Mouse (Mus musculus): ENCODE data around the gene 4933425L06Rik. TPM values are rescaled to one million over a fixed set of nuclear protein-coding genes. Genes with fewer than 3 reads are reported as not detected.

Gene 4933425L06Rik
- polyA plus RNA-seq, 1 experiment from 2014 or later, result not detected

DNA sequence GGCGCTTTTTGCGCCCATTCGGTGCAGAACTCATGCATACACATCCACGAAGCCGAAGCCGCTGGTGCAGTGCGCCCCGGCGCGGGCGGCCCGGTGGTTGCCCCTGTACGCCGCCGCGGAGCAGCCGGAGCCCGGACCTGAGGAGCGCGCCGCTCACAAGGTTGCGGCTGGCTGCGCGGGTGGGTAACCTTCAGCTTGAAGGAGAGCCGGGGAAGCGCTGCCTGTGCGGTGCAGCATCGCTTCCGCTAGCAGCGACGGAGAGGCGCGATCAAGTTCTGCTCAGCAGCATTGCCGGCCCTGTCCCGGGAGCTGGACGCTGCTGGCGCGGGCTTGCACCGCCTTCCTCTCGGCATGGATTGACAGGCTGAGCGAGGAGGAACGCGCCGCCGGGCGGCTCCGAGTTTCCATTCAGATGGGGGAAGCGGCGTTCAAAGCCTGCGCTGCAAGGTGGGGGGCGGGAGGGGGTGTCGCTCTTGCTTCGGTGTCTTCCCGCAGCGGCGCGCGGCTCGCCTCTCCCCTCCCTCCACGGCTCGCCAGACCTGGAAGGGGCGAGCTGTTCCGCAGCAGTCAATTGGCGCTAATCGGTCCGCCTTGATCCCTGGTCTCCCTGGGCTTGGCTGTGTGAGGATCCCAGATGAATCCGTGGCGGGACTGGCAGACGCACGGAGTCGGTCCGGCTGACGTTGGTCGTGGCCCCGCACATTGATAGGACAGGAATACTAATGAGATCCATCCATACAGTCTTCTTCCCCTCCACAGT, 27.6 kb upstream of the 4933425L06Rik start, which contains the start of gene Rgs7bp:
Gene Rgs7bp, minus strand, starts transcription at position 750 of the 760 bp plus-strand sequence.
- Histone ChIP-seq H3K4me3 (ENCODE audit: low read depth, low read length) (peak within 1 kb of the TSS; percentile 67), H3K4me1 (ENCODE audit: control insufficient read depth, insufficient read depth, low read length) (no peaks in the 10 kb centered on the region), H3K36me3 (ENCODE audit: control insufficient read depth, insufficient read depth, low read length) (no peaks in the 10 kb centered on the region), H3K27ac (ENCODE audit: low read depth, low read length) (peak within 1 kb of the TSS; percentile 60), H3K9me3 (replicated peaks; ENCODE audit: control insufficient read depth, low read length) (no peaks in the 10 kb centered on the region), H3K27me3 (ENCODE audit: control insufficient read depth, insufficient read depth, low read length) (no peaks in the 10 kb centered on the region), H3K9ac (ENCODE audit: low read depth, low read length) (peak within 1 kb of the TSS; percentile 72), H3K4me2 (peak within 1 kb of the TSS; percentile 77)
- peak; percentile 66 for ATAC-seq (replicated peaks; ENCODE audit: insufficient number of reproducible peaks, low FRiP score, low TSS enrichment)
- 1% methylated on average over 75 of the region's 75 CpGs for WGBS (ENCODE audit: insufficient replicate concordance)

GRCm38 (mm10) chr13:105054941-105055309, 27.0 kb upstream of the 4933425L06Rik start:
- no peak for ATAC-seq (replicated peaks; ENCODE audit: insufficient number of reproducible peaks, low FRiP score, low TSS enrichment)
- H3K4me2 ChIP-seq, result peak overlapping the region; percentile 77
- peak overlapping the region; percentile 67 for H3K4me3 ChIP-seq (ENCODE audit: low read depth, low read length)
- peak overlapping the region; percentile 72 for H3K9ac ChIP-seq (ENCODE audit: low read depth, low read length)
- no peaks in the 10 kb centered on the region for H3K9me3 ChIP-seq (replicated peaks; ENCODE audit: control insufficient read depth, low read length)
- H3K27me3 ChIP-seq (ENCODE audit: control insufficient read depth, insufficient read depth, low read length), result no peaks in the 10 kb centered on the region
- H3K36me3 ChIP-seq (ENCODE audit: control insufficient read depth, insufficient read depth, low read length), result no peaks in the 10 kb centered on the region
- no peaks in the 10 kb centered on the region for H3K4me1 ChIP-seq (ENCODE audit: control insufficient read depth, insufficient read depth, low read length)
- 1% methylated on average over 8 of the region's 8 CpGs for WGBS (ENCODE audit: insufficient replicate concordance)
- H3K27ac ChIP-seq (ENCODE audit: low read depth, low read length), result no peak overlapping the region

GRCm38 (mm10) chr13:105055374-105055773, 26.5 kb upstream of the 4933425L06Rik start:
- Histone ChIP-seq H3K9ac (ENCODE audit: low read depth, low read length) (no peak overlapping the region), H3K4me3 (ENCODE audit: low read depth, low read length) (peak overlapping the region; percentile 67), H3K9me3 (replicated peaks; ENCODE audit: control insufficient read depth, low read length) (no peaks in the 10 kb centered on the region), H3K27me3 (ENCODE audit: control insufficient read depth, insufficient read depth, low read length) (no peaks in the 10 kb centered on the region), H3K4me1 (ENCODE audit: control insufficient read depth, insufficient read depth, low read length) (no peaks in the 10 kb centered on the region), H3K36me3 (ENCODE audit: control insufficient read depth, insufficient read depth, low read length) (no peaks in the 10 kb centered on the region), H3K4me2 (peak overlapping the region; percentile 77), H3K27ac (ENCODE audit: low read depth, low read length) (no peak overlapping the region)
- ATAC-seq (replicated peaks; ENCODE audit: insufficient number of reproducible peaks, low FRiP score, low TSS enrichment), result no peak; the same call in 1 of the 2 replicates
- 20% methylated on average over 5 of the region's 5 CpGs for WGBS (ENCODE audit: insufficient replicate concordance)

DNA sequence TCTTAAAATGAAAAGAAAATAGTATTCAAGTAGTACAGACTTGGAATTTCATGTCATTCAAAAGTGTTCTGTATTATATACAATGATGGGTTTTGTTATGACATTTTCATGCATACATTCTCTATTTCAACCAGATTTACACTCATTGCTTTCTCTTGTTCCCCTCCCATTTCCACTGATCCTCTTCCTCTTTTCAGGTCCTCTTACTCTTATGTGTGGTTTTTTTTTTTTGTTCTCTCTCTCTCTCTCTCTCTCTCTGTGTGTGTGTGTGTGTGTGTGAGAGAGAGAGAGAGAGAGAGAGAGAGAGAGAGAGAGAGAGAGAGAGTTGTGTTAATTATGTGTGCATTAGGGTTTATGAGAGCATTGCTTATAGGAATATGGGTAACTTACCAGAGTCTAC, 15.8 kb upstream of the 4933425L06Rik start:
- ATAC-seq (replicated peaks; ENCODE audit: insufficient number of reproducible peaks, low FRiP score, low TSS enrichment), result no peak
- Histone ChIP-seq H3K4me3 (ENCODE audit: low read depth, low read length) (no peak overlapping the region), H3K9me3 (replicated peaks; ENCODE audit: control insufficient read depth, low read length) (no peaks in the 10 kb centered on the region), H3K27ac (ENCODE audit: low read depth, low read length) (no peak overlapping the region), H3K9ac (ENCODE audit: low read depth, low read length) (no peak overlapping the region), H3K36me3 (ENCODE audit: control insufficient read depth, insufficient read depth, low read length) (no peaks in the 10 kb centered on the region), H3K27me3 (ENCODE audit: control insufficient read depth, insufficient read depth, low read length) (no peaks in the 10 kb centered on the region), H3K4me2 (no peak overlapping the region), H3K4me1 (ENCODE audit: control insufficient read depth, insufficient read depth, low read length) (no peaks in the 10 kb centered on the region)

- no peak overlapping the region for H3K4me2 ChIP-seq
- H3K36me3 ChIP-seq (ENCODE audit: control insufficient read depth, insufficient read depth, low read length), result no peaks in the 10 kb centered on the region
- H3K9ac ChIP-seq (ENCODE audit: low read depth, low read length), result no peak overlapping the region
- H3K4me3 ChIP-seq (ENCODE audit: low read depth, low read length), result no peak overlapping the region
- H3K4me1 ChIP-seq (ENCODE audit: control insufficient read depth, insufficient read depth, low read length), result no peaks in the 10 kb centered on the region
- no peaks in the 10 kb centered on the region for H3K9me3 ChIP-seq (replicated peaks; ENCODE audit: control insufficient read depth, low read length)
- no peak for ATAC-seq (replicated peaks; ENCODE audit: insufficient number of reproducible peaks, low FRiP score, low TSS enrichment)
- WGBS (ENCODE audit: insufficient replicate concordance), result 55% methylated on average over 7 of the region's 7 CpGs
- no peaks in the 10 kb centered on the region for H3K27me3 ChIP-seq (ENCODE audit: control insufficient read depth, insufficient read depth, low read length)
- no peak overlapping the region for H3K27ac ChIP-seq (ENCODE audit: low read depth, low read length)
These were observed 14.8 kb upstream of the 4933425L06Rik start for GRCm38 (mm10) chr13:105066890-105067845.

- no peak for ATAC-seq (replicated peaks; ENCODE audit: insufficient number of reproducible peaks, low FRiP score, low TSS enrichment)
These were observed 7.4 kb downstream of the 4933425L06Rik start for GRCm38 (mm10) chr13:105089276-105089675.

GRCm38 (mm10) chr13:105096316-105096715, 14.4 kb downstream of the 4933425L06Rik start:
- 71% methylated on average over 2 of the region's 2 CpGs for WGBS (ENCODE audit: insufficient replicate concordance)
- H3K4me3 ChIP-seq (ENCODE audit: low read depth, low read length), result no peak overlapping the region
- H3K9ac ChIP-seq (ENCODE audit: low read depth, low read length), result no peak overlapping the region
- no peak overlapping the region for H3K27ac ChIP-seq (ENCODE audit: low read depth, low read length)
- no peaks in the 10 kb centered on the region for H3K27me3 ChIP-seq (ENCODE audit: control insufficient read depth, insufficient read depth, low read length)
- no peaks in the 10 kb centered on the region for H3K36me3 ChIP-seq (ENCODE audit: control insufficient read depth, insufficient read depth, low read length)
- no peaks in the 10 kb centered on the region for H3K4me1 ChIP-seq (ENCODE audit: control insufficient read depth, insufficient read depth, low read length)
- no peak for ATAC-seq (replicated peaks; ENCODE audit: insufficient number of reproducible peaks, low FRiP score, low TSS enrichment)
- H3K4me2 ChIP-seq, result no peak overlapping the region
- no peaks in the 10 kb centered on the region for H3K9me3 ChIP-seq (replicated peaks; ENCODE audit: control insufficient read depth, low read length)

More at GRCm38 (mm10) chr13:105089276-105089675, 7.4 kb downstream of the 4933425L06Rik start:
- WGBS (ENCODE audit: insufficient replicate concordance), result 83% methylated on average over 3 of the region's 3 CpGs
- Histone ChIP-seq H3K4me2 (no peak overlapping the region), H3K9ac (ENCODE audit: low read depth, low read length) (no peak overlapping the region), H3K27ac (ENCODE audit: low read depth, low read length) (no peak overlapping the region), H3K4me1 (ENCODE audit: control insufficient read depth, insufficient read depth, low read length) (no peaks in the 10 kb centered on the region), H3K27me3 (ENCODE audit: control insufficient read depth, insufficient read depth, low read length) (no peaks in the 10 kb centered on the region), H3K9me3 (replicated peaks; ENCODE audit: control insufficient read depth, low read length) (no peaks in the 10 kb centered on the region), H3K4me3 (ENCODE audit: low read depth, low read length) (no peak overlapping the region), H3K36me3 (ENCODE audit: control insufficient read depth, insufficient read depth, low read length) (no peaks in the 10 kb centered on the region)

- Histone ChIP-seq H3K4me1 (ENCODE audit: control insufficient read depth, insufficient read depth, low read length) (no peaks in the 10 kb centered on the region), H3K4me3 (ENCODE audit: low read depth, low read length) (no peak overlapping the region), H3K9ac (ENCODE audit: low read depth, low read length) (no peak overlapping the region), H3K36me3 (ENCODE audit: control insufficient read depth, insufficient read depth, low read length) (no peaks in the 10 kb centered on the region), H3K4me2 (no peak overlapping the region), H3K9me3 (replicated peaks; ENCODE audit: control insufficient read depth, low read length) (no peaks in the 10 kb centered on the region), H3K27me3 (ENCODE audit: control insufficient read depth, insufficient read depth, low read length) (no peaks in the 10 kb centered on the region), H3K27ac (ENCODE audit: low read depth, low read length) (no peak overlapping the region)
- WGBS (ENCODE audit: insufficient replicate concordance), result 60% methylated on average over 4 of the region's 4 CpGs
- ATAC-seq (replicated peaks; ENCODE audit: insufficient number of reproducible peaks, low FRiP score, low TSS enrichment), result no peak
These were observed 18.8 kb downstream of the 4933425L06Rik start for GRCm38 (mm10) chr13:105100705-105101104.

All from heart, embryonic 11.5 days (tissue).